Mouse (Mus musculus) heart, embryonic 16.5 days (tissue): Measurements from ENCODE around the gene Wnk2. TPM values are rescaled to one million over a fixed set of nuclear protein-coding genes. Genes with fewer than 3 reads are reported as not detected.

ENCODE experiments used
- ATAC-seq: fragments of 200-750 bp; cut with Nextera tagmentation; replicated peaks from 2 replicates; pipeline ENCODE4 v1.8.0; 2017; ENCODE audit warnings: moderate number of reproducible peaks; ENCODE audit not compliant: insufficient read depth, low FRiP score; ENCODE audit errors: extremely low read depth
- H3K27ac ChIP-seq: fragments of 300-500 bp; sonication (generic); 2 replicates; pipeline ENCODE4 v1.5.1; 2014; ENCODE audit warnings: mild to moderate bottlenecking, low read length, control low read depth, moderate library complexity
- H3K27me3 ChIP-seq: fragments of 300-500 bp; sonication (generic); 2 replicates; pipeline ENCODE4 v1.6.1; 2014; ENCODE audit warnings: low read length, mixed read lengths; ENCODE audit not compliant: control insufficient read depth, insufficient read depth
- H3K36me3 ChIP-seq: fragments of 300-500 bp; sonication (generic); 2 replicates; pipeline ENCODE4 v1.6.1; 2014; ENCODE audit not compliant: control insufficient read depth, insufficient read depth
- H3K4me1 ChIP-seq: fragments of 300-500 bp; sonication (generic); 2 replicates; pipeline ENCODE4 v1.6.1; 2014; ENCODE audit warnings: low read length, mixed read lengths; ENCODE audit not compliant: control insufficient read depth, insufficient read depth
- H3K4me2 ChIP-seq: fragments of 300-500 bp; sonication (generic); 2 replicates; pipeline ENCODE4 v1.6.1; 2014; ENCODE audit warnings: low read depth, mild to moderate bottlenecking, control low read depth, low read length
- H3K4me3 ChIP-seq: fragments of 300-500 bp; sonication (generic); 2 replicates; pipeline ENCODE4 v1.5.1; 2014; ENCODE audit warnings: mild to moderate bottlenecking, control low read depth, low read length
- H3K9ac ChIP-seq: fragments of 300-500 bp; sonication (generic); 2 replicates; pipeline ENCODE4 v1.6.1; 2014; ENCODE audit warnings: low read length, control low read depth
- H3K9me3 ChIP-seq: fragments of 300-500 bp; sonication (generic); replicated peaks from 2 replicates; pipeline ENCODE4 v1.6.1; 2016; ENCODE audit warnings: low read length; ENCODE audit not compliant: control insufficient read depth
- WGBS: fragments of 180-500 bp; shearing (Covaris S2); extraction: QIAGEN DNeasy Blood & Tissue Kit; methylation state at CpG from one replicate; pipeline ENCODE4 v1.1.7; 2014; 5-methylcytosine and 5-hydroxymethylcytosine counted together
- polyA plus RNA-seq: library from polyadenylated mRNA; unstranded; fragments of >200 nt; fragmentation: Nextera tagmentation; extraction: Ambion mirVana; gene quantifications from 2 replicates; pipeline ENCODE4 v1.2.1, GENCODE M21; 2015

The Wnk2 gene
- polyA plus RNA-seq, 1 experiment from 2014 or later = 1.8 TPM

DNA sequence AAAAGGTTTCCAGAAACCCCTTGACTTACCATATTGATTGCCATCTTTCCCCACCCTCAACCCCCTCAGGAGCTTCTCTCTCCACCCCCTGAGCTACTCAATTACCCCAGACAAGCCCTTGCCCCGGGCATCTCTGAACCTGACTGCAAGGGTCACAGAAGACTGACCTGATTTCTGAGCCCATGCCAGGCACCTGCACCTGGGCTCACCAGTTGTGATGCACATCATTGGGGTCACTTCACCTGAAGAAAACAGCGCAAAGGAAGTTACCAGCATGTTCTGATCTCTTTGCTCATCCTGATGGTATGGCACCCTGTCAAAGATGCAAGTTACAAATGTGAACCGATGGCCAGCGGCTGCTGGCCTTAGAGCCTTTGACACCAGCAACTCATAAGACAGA lies 873 bp upstream of the Wnk2 start:
- Histone ChIP-seq H3K27me3 (peaks cover 32% of the 10 kb centered on the region), H3K4me2 (no peak overlapping the region)
- WGBS = 83% methylated on average over 4 of the region's 4 CpGs

DNA sequence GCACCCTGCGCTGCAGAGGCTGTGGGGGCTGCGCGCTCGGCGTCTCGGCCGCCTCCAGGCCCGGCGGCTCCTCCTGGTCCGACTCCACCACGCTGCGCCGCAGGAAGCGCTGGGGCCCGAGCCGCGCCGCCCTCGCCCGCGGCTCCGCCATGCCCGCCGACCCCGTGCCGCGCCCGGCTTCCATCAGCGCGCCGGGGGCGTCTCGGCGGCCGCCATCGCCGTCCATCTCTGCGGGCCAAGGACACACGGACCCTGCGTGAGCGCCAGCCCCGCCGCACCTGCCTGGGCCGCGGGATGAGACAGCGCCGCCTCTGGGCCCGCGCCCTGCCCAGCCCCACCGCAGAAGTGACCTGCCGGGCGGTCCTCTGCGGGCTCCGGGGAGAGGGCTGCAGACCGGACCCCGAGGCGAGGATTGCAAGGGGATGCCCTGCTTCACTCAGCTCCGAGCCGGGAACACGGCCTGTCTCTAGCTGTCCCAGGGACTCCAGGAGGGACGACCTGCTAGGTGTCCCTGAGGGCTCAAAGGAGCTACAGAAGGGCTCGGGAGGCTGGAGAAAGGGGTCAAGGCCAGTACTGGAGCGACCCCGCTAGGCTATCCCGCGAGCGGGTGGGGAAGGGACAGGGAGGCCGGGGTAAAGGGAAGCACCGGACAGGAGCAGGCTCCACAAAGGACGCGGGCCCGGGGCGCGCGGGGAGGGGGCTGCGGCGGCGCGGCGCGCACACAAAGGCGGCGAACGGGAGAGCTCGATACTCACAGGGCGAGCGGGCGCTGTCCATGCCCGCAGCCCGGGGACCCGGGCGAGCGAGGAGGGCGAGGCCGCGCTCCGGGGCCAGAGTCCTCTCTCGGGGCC lies 582 bp downstream of the Wnk2 start:
- Histone ChIP-seq H3K27me3 (peaks cover 32% of the 10 kb centered on the region), H3K4me1 (peaks cover 15% of the 10 kb centered on the region)
- under 1% methylated on average over 98 of the region's 98 CpGs for WGBS

More for the DNA sequence above, 873 bp upstream of the Wnk2 start:
- H3K4me3 ChIP-seq = no peak overlapping the region
- no peak overlapping the region for H3K27ac ChIP-seq
- no peak overlapping the region for H3K9ac ChIP-seq
- no peak for ATAC-seq
- H3K9me3 ChIP-seq = no peaks in the 10 kb centered on the region
- H3K4me1 ChIP-seq = peaks cover 15% of the 10 kb centered on the region
- H3K36me3 ChIP-seq = no peaks in the 10 kb centered on the region

DNA sequence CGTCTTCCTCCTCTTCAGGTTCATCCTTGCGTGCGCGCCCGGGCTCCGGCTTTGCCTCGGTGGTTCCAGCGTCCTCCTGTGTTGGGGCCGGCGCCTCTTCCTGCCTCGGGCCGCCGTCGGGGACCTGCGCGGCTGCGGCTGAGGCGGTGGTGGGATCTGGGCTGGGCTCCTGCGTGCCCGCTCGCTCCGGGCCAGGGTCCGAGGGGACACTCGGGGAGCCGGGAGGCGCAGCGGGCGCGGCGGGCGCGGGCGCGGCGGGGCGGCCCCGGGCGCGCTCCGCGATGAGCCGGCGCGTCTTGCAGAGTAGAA lies 1.2 kb downstream of the Wnk2 start:
- Histone ChIP-seq H3K9me3 (no peaks in the 10 kb centered on the region), H3K27ac (no peak overlapping the region), H3K4me3 (peak overlapping the region; percentile 76), H3K36me3 (no peaks in the 10 kb centered on the region), H3K4me1 (peaks cover 15% of the 10 kb centered on the region), H3K9ac (peak overlapping the region; percentile 77), H3K4me2 (peak overlapping the region; percentile 95), H3K27me3 (peaks cover 32% of the 10 kb centered on the region)
- WGBS = under 1% methylated on average over 32 of the region's 44 CpGs
- no peak for ATAC-seq

More for the DNA sequence above, 582 bp downstream of the Wnk2 start:
- H3K27ac ChIP-seq = no peak overlapping the region
- ATAC-seq = peak; percentile 56
- H3K36me3 ChIP-seq = no peaks in the 10 kb centered on the region
- H3K4me3 ChIP-seq = peak overlapping the region; percentile 76
- peak overlapping the region; percentile 77 for H3K9ac ChIP-seq
- H3K4me2 ChIP-seq = peak overlapping the region; percentile 95
- H3K9me3 ChIP-seq = no peaks in the 10 kb centered on the region

- Histone ChIP-seq H3K27ac (no peak overlapping the region), H3K36me3 (no peaks in the 10 kb centered on the region), H3K9ac (peak overlapping the region; percentile 77), H3K4me1 (peaks cover 15% of the 10 kb centered on the region), H3K4me2 (peak overlapping the region; percentile 95), H3K27me3 (peaks cover 32% of the 10 kb centered on the region), H3K9me3 (no peaks in the 10 kb centered on the region), H3K4me3 (peak overlapping the region; percentile 76)
- ATAC-seq = no peak
- WGBS = 27% methylated on average over 17 of the region's 17 CpGs
Observed at GRCm38 (mm10) chr13:49146040-49146697, 1.6 kb downstream of the Wnk2 start.

DNA sequence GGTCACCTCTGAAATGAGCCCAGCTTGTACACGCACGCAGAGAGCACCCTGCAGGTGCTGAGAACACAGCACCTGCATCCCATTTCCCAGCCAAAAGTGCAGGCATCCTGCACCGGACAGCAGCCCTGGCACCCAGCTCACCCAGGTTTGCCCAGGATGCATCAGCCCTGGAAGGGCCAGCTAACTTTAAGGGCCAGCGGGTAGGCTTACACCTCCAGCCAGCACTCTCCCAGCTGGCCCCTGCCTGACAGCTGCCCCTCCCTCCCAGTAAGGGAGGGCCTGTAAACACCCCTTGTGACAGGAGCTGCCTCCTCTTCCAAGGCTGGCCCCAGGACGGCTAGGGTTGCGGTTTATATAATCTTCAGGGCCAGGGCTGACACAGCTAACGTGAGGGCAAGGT lies 2.4 kb downstream of the Wnk2 start:
- Histone ChIP-seq H3K36me3 (no peaks in the 10 kb centered on the region), H3K4me2 (no peak overlapping the region), H3K9ac (no peak overlapping the region), H3K4me1 (peaks cover 22% of the 10 kb centered on the region), H3K4me3 (no peak overlapping the region), H3K9me3 (no peaks in the 10 kb centered on the region), H3K27ac (no peak overlapping the region), H3K27me3 (peaks cover 31% of the 10 kb centered on the region)
- 44% methylated on average over 7 of the region's 7 CpGs for WGBS
- ATAC-seq = no peak

DNA sequence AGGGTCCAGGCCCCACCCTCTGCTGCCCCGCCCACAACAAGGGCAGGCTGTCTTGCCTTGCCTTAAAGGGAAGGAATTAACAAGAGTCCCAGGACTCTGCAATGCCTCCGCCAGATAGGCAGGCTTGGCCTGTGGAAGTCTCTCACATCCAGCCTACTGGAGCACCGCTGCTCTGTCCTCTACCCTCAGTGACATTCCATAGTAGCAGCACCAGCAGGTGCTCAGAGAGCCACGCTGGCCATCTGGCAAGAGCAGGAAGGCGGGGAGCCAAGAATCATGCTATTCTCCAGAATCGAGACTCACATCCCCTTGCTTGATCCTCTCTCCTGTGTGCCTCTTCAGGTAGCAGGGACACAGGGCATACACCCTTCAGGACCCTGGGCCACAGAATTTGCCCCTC lies 3.4 kb downstream of the Wnk2 start:
- Histone ChIP-seq H3K36me3 (no peaks in the 10 kb centered on the region), H3K4me2 (no peak overlapping the region), H3K4me1 (peaks cover 24% of the 10 kb centered on the region), H3K27ac (no peak overlapping the region), H3K27me3 (peaks cover 27% of the 10 kb centered on the region), H3K9me3 (no peaks in the 10 kb centered on the region), H3K9ac (no peak overlapping the region), H3K4me3 (no peak overlapping the region)
- no peak for ATAC-seq
- WGBS = 36% methylated on average over 6 of the region's 6 CpGs

- H3K27me3 ChIP-seq = peaks cover 24% of the 10 kb centered on the region
- H3K4me1 ChIP-seq = peaks cover 24% of the 10 kb centered on the region
Observed at GRCm38 (mm10) chr13:49143323-49143722, 4.5 kb downstream of the Wnk2 start.

DNA sequence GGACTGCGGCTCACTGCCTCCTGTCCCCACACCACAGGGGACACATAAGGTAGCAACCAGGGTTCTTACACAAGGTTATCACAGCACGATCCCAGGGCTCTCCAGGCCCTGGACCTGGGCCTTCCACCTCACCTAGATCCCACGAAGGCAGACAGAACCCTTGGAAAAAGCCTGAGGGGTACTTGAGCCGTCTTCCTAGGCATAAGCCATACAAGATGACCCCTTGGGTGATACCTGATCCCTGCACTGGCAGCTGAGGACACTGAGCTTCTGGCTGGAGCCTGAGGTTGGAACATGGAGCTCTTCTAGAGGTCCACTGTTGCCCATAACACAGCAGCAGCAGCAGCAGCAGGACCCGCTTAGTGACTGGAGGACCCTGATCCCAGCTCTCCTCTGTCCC lies 5.4 kb downstream of the Wnk2 start:
- no peaks in the 10 kb centered on the region for H3K9me3 ChIP-seq
- no peak overlapping the region for H3K4me2 ChIP-seq
- H3K4me1 ChIP-seq = peaks cover 24% of the 10 kb centered on the region
- peaks cover 21% of the 10 kb centered on the region for H3K27me3 ChIP-seq
- WGBS = 81% methylated on average over 5 of the region's 5 CpGs
- no peak overlapping the region for H3K27ac ChIP-seq
- H3K36me3 ChIP-seq = no peaks in the 10 kb centered on the region
- H3K4me3 ChIP-seq = no peak overlapping the region
- ATAC-seq = no peak
- no peak overlapping the region for H3K9ac ChIP-seq

More at GRCm38 (mm10) chr13:49143323-49143722, 4.5 kb downstream of the Wnk2 start:
- 84% methylated on average over 7 of the region's 7 CpGs for WGBS
- Histone ChIP-seq H3K9me3 (no peaks in the 10 kb centered on the region), H3K27ac (no peak overlapping the region), H3K9ac (no peak overlapping the region), H3K4me2 (no peak overlapping the region), H3K36me3 (no peaks in the 10 kb centered on the region), H3K4me3 (no peak overlapping the region)
- no peak for ATAC-seq

GRCm38 (mm10) chr13:49140567-49140966 lies 7.2 kb downstream of the Wnk2 start:
- peaks cover 11% of the 10 kb centered on the region for H3K27me3 ChIP-seq
- ATAC-seq = no peak
- H3K9ac ChIP-seq = no peak overlapping the region
- peaks cover 18% of the 10 kb centered on the region for H3K4me1 ChIP-seq
- no peak overlapping the region for H3K27ac ChIP-seq
- no peaks in the 10 kb centered on the region for H3K9me3 ChIP-seq
- no peak overlapping the region for H3K4me3 ChIP-seq
- H3K36me3 ChIP-seq = no peaks in the 10 kb centered on the region
- WGBS = 43% methylated on average over 4 of the region's 4 CpGs
- no peak overlapping the region for H3K4me2 ChIP-seq
